Comparison of ENCODE assay signal across 8 mouse cellular contexts in the genomic region with DNA sequence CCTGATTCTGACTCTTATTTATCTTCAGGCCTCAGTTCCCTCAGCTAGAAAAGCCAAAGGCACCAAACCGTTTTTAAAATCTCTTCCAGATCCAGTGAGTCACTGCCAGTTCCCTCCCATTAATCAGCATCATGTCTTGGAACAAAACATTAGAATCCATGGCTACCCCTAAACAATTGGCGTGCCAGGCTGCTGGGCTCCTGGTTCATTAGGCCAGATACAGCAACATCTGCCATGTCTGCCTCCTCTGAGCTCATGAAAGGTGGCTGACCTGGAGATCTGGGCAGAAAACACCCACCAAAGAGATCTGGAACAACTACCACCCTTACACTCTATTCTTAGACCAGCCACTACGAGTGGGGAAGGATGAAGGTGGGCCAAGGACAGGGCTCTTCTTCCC. TPM values are rescaled to one million over a fixed set of nuclear protein-coding genes. Genes with fewer than 3 reads are reported as not detected.
A peak's percentile ranks its signal among the peaks of the same experiment; 100 is the strongest.
DNase-seq lines count a peak whose midpoint lies in the region; ATAC-seq lines count a peak whose summit lies in the region.

No protein-coding gene starts in this region.

- ATAC-seq in kidney, embryonic 16.5 days (ENCODE audit: low FRiP score, low TSS enrichment) = no peak
- ATAC-seq in midbrain, embryonic 12.5 days (ENCODE audit: low FRiP score, low read depth) = no peak

- H3K4me1 ChIP-seq in kidney, embryonic 16.5 days (ENCODE audit: insufficient read depth, low read length) = peaks cover 7% of the 10 kb centered on the region
- peaks cover 11% of the 10 kb centered on the region for H3K4me1 ChIP-seq in embryonic facial prominence, embryonic 10.5 days
- peaks cover 9% of the 10 kb centered on the region for H3K4me1 ChIP-seq in midbrain, embryonic 12.5 days

- H3K4me3 ChIP-seq in kidney, embryonic 16.5 days (ENCODE audit: low read length) = no peak overlapping the region
- peak overlapping the region; percentile 84 for H3K4me3 ChIP-seq in embryonic facial prominence, embryonic 10.5 days
- no peak overlapping the region for H3K4me3 ChIP-seq in midbrain, embryonic 12.5 days

- 82% methylated on average over 3 of the region's 3 CpGs for WGBS in kidney, embryonic 16.5 days
- 83% methylated on average over 3 of the region's 3 CpGs for WGBS in embryonic facial prominence, embryonic 10.5 days
- WGBS in midbrain, embryonic 12.5 days = 84% methylated on average over 3 of the region's 3 CpGs

- H3K4me2 ChIP-seq in kidney, embryonic 16.5 days (replicated peaks; ENCODE audit: low read depth, low read length) = peak overlapping the region; percentile 84; the same call in 1 of the 2 replicates
- peak overlapping the region; percentile 68 for H3K4me2 ChIP-seq in midbrain, embryonic 12.5 days (replicated peaks)

- DNase-seq in kidney, postnatal 14 days = no peak
- DNase-seq in embryonic facial prominence, embryonic 10.5 days (ENCODE audit: low spot score) = no peak
- DNase-seq in heart, postnatal 25 days (ENCODE audit: low spot score) = peak; percentile 36
- DNase-seq in layer of hippocampus, adult 18-20 months (ENCODE audit: low spot score in 2 of 2) = no peak
- no peak for DNase-seq in left cerebral cortex, postnatal 10 days (ENCODE audit: extremely low spot score in 1 of 2, low spot score in 2 of 2)
- DNase-seq in right cerebral cortex, postnatal 25 days = no peak

- H3K36me3 ChIP-seq in kidney, embryonic 16.5 days (ENCODE audit: insufficient read depth, low read length) = peaks cover 19% of the 10 kb centered on the region
- H3K36me3 ChIP-seq in embryonic facial prominence, embryonic 10.5 days (replicated peaks) = peaks cover 31% of the 10 kb centered on the region
- H3K36me3 ChIP-seq in midbrain, embryonic 12.5 days = peaks cover 32% of the 10 kb centered on the region

- H3K9ac ChIP-seq in kidney, embryonic 16.5 days (replicated peaks; ENCODE audit: low read length) = no peak overlapping the region
- H3K9ac ChIP-seq in midbrain, embryonic 12.5 days (replicated peaks) = peak overlapping the region; percentile 81; the same call in 1 of the 2 replicates

- intact Hi-C loops in heart, postnatal 25 days (cut with DNase I) = no loop called here
- intact Hi-C loops in left cerebral cortex, postnatal 10 days (cut with DNase I) = no loop called here

- no peaks in the 10 kb centered on the region for H3K27me3 ChIP-seq in kidney, embryonic 16.5 days (ENCODE audit: insufficient read depth, low read length)
- no peaks in the 10 kb centered on the region for H3K27me3 ChIP-seq in embryonic facial prominence, embryonic 10.5 days (replicated peaks; ENCODE audit: low read depth, poor library complexity, severe bottlenecking)
- H3K27me3 ChIP-seq in midbrain, embryonic 12.5 days = no peaks in the 10 kb centered on the region

- H3K27ac ChIP-seq in kidney, embryonic 16.5 days (ENCODE audit: low read length) = no peak overlapping the region
- H3K27ac ChIP-seq in embryonic facial prominence, embryonic 10.5 days (replicated peaks) = no peak overlapping the region
- H3K27ac ChIP-seq in midbrain, embryonic 12.5 days (replicated peaks) = no peak overlapping the region

- H3K9me3 ChIP-seq in kidney, embryonic 16.5 days (ENCODE audit: low read length) = no peaks in the 10 kb centered on the region
- H3K9me3 ChIP-seq in embryonic facial prominence, embryonic 10.5 days = no peaks in the 10 kb centered on the region
- no peaks in the 10 kb centered on the region for H3K9me3 ChIP-seq in midbrain, embryonic 12.5 days

RNA-seq across cellular contexts. Expression of a gene that starts 1.3 kb away (rescaled TPM):
- 11.3 and 11.7 TPM in 2 replicates for polyA plus RNA-seq in kidney, embryonic 16.5 days (2015; fragmentation: Nextera tagmentation; extraction: Ambion mirVana)
- polyA plus RNA-seq in embryonic facial prominence, embryonic 10.5 days (2016; fragmentation: Nextera tagmentation; extraction: Ambion mirVana) = 9.4 and 10.5 TPM in 2 replicates
- 100 to 1,000 TPM; 174 to 182 TPM for total RNA-seq in heart, postnatal 25 days (2021)
- 11.2 and 13.0 TPM in 2 replicates for polyA plus RNA-seq in midbrain, embryonic 12.5 days (2016; fragmentation: Nextera tagmentation; extraction: Ambion mirVana)
- total RNA-seq in layer of hippocampus, adult 18-20 months (2021) = 10 to 100 TPM; 20.1 to 21.9 TPM
- total RNA-seq in left cerebral cortex, postnatal 10 days (2021) = 10 to 100 TPM; 17.0 to 18.9 TPM

RNA-seq across cellular contexts. Expression of a gene that starts 21.0 kb away (rescaled TPM):
- 43.8 and 46.4 TPM in 2 replicates for polyA plus RNA-seq in kidney, embryonic 16.5 days (2015; fragmentation: Nextera tagmentation; extraction: Ambion mirVana)
- not detected in 2 replicates for polyA plus RNA-seq in embryonic facial prominence, embryonic 10.5 days (2016; fragmentation: Nextera tagmentation; extraction: Ambion mirVana)
- not detected for total RNA-seq in heart, postnatal 25 days (2021)
- polyA plus RNA-seq in midbrain, embryonic 12.5 days (2016; fragmentation: Nextera tagmentation; extraction: Ambion mirVana) = not detected in 2 replicates
- total RNA-seq in layer of hippocampus, adult 18-20 months (2021) = not detected
- under 1 TPM in 1 of 2 experiments, not detected in 1; 0.55 TPM for total RNA-seq in left cerebral cortex, postnatal 10 days (2021)

RNA-seq across cellular contexts. Expression of a gene that starts 32.9 kb away (rescaled TPM):
- polyA plus RNA-seq in kidney, embryonic 16.5 days (2015; fragmentation: Nextera tagmentation; extraction: Ambion mirVana) = 0.91 and 2.2 TPM in 2 replicates
- 7.6 and 9.1 TPM in 2 replicates for polyA plus RNA-seq in embryonic facial prominence, embryonic 10.5 days (2016; fragmentation: Nextera tagmentation; extraction: Ambion mirVana)
- total RNA-seq in heart, postnatal 25 days (2021) = not detected
- 62.6 and 63.4 TPM in 2 replicates for polyA plus RNA-seq in midbrain, embryonic 12.5 days (2016; fragmentation: Nextera tagmentation; extraction: Ambion mirVana)
- 10 to 100 TPM; 68.2 to 78.1 TPM for total RNA-seq in layer of hippocampus, adult 18-20 months (2021)
- 10 to 100 TPM; 95.2 to 95.5 TPM for total RNA-seq in left cerebral cortex, postnatal 10 days (2021)

RNA-seq across cellular contexts. Expression of a gene that starts 35.5 kb away (rescaled TPM):
- polyA plus RNA-seq in kidney, embryonic 16.5 days (2015; fragmentation: Nextera tagmentation; extraction: Ambion mirVana) = 25.0 and 25.8 TPM in 2 replicates
- polyA plus RNA-seq in embryonic facial prominence, embryonic 10.5 days (2016; fragmentation: Nextera tagmentation; extraction: Ambion mirVana) = not detected in 2 replicates
- not detected for total RNA-seq in heart, postnatal 25 days (2021)
- not detected in 2 replicates for polyA plus RNA-seq in midbrain, embryonic 12.5 days (2016; fragmentation: Nextera tagmentation; extraction: Ambion mirVana)
- not detected for total RNA-seq in layer of hippocampus, adult 18-20 months (2021)
- total RNA-seq in left cerebral cortex, postnatal 10 days (2021) = not detected

RNA-seq across cellular contexts. Expression of a gene that starts 46.6 kb away (rescaled TPM):
- polyA plus RNA-seq in kidney, embryonic 16.5 days (2015; fragmentation: Nextera tagmentation; extraction: Ambion mirVana) = 95.6 and 99.2 TPM in 2 replicates
- 94.0 and 99.5 TPM in 2 replicates for polyA plus RNA-seq in embryonic facial prominence, embryonic 10.5 days (2016; fragmentation: Nextera tagmentation; extraction: Ambion mirVana)
- 10 to 100 TPM; 21.0 to 21.6 TPM for total RNA-seq in heart, postnatal 25 days (2021)
- 77.3 and 82.3 TPM in 2 replicates for polyA plus RNA-seq in midbrain, embryonic 12.5 days (2016; fragmentation: Nextera tagmentation; extraction: Ambion mirVana)
- 10 to 100 TPM; 20.2 to 21.4 TPM for total RNA-seq in layer of hippocampus, adult 18-20 months (2021)
- total RNA-seq in left cerebral cortex, postnatal 10 days (2021) = 10 to 100 TPM; 19.5 to 21.6 TPM

Comparison
In these comparisons a context has a peak if more than half of its experiments do, and no peak if none do; other contexts are left out.
1. RNA of a gene that starts 1.3 kb away (total RNA-seq): 174 to 182 TPM in heart, postnatal 25 days; 20.1 to 21.9 TPM in layer of hippocampus, adult 18-20 months and 17.0 to 18.9 TPM in left cerebral cortex, postnatal 10 days; every median in the first group is over 4 times any median in the second.
2. RNA of a gene that starts 32.9 kb away (total RNA-seq): 95.2 to 95.5 TPM in left cerebral cortex, postnatal 10 days and 68.2 to 78.1 TPM in layer of hippocampus, adult 18-20 months; not detected in heart, postnatal 25 days; every median in the first group is over 10 times any median in the second.